Mouse (Mus musculus) left cerebral cortex, adult 11 months (tissue): ENCODE data around the gene Ccdc74a.

Experiments used
- DNase-seq: peaks from one replicate; pipeline ENCODE4 v3.0.0; 2022; ENCODE audit warnings: low spot score

The Ccdc74a gene

DNA sequence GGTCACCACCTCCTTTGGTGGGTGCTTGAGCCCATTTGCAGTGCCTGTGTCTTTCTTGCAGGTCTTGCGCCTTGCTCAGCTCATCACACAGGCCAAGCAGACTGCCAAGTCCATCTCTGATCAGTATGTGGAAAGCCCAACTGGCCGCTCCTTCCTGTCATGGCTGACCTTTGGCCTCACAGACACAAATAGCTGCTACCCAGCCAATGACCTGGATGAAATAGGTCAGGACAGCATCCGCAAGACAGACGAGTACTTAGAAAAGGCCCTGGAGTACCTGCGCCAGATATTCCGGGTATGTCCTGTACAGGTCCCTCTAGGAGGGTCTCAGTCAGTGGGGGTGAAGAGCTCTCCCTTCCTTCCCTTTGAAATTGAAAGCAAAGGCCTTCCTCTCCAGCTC is 5.0 kb upstream of the Ccdc74a start:
- no peak for DNase-seq

GRCm38 (mm10) chr16:17642311-17642710 is 4.0 kb upstream of the Ccdc74a start:
- DNase-seq: no peak

DNA sequence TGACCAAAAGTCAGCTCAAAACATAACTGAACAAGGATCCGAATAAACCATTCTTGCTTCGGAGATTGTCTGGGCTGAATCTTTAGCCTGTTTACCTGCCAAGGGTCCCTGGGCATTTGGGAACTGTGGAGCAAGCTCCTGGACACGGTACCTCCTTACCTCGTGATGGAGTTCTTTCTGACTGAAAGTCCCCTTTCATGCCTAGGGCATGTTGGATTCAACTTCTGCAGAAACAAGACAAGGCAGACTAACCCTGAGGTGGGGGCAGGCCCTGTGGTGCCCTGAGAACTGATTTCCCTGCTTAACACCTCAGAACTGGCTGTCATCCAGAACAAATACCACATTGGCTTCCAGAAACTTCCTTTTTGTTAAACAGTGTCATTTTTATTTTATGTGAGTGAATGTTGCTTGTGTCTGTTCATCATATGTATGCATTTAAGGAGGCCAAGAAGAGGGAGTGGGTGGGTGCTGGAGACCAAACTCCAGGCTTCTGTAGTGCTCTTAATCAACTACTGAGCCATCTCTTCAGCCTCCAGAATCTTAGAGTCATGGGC is 2.8 kb upstream of the Ccdc74a start:
- no peak for DNase-seq

DNA sequence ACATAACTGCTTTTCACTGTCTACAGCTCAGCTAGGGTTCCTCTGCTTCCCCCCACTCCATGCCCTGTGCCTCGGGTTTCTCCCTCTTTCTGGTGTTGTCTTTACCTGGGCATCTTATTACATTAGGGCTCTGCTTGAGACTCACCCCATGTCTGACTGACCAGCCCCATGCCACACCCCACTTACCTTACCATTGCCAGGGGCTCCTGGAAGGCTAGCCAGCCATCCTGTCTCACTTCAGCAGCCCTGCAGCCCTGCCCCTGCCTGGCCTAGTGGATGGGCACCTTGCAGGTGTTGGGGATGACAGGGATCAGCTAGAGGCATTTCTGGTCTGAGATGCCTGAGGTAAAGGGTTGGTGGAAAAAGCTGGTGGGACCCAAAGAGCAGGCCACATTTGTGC is 886 bp downstream of the Ccdc74a start:
- no peak for DNase-seq

DNA sequence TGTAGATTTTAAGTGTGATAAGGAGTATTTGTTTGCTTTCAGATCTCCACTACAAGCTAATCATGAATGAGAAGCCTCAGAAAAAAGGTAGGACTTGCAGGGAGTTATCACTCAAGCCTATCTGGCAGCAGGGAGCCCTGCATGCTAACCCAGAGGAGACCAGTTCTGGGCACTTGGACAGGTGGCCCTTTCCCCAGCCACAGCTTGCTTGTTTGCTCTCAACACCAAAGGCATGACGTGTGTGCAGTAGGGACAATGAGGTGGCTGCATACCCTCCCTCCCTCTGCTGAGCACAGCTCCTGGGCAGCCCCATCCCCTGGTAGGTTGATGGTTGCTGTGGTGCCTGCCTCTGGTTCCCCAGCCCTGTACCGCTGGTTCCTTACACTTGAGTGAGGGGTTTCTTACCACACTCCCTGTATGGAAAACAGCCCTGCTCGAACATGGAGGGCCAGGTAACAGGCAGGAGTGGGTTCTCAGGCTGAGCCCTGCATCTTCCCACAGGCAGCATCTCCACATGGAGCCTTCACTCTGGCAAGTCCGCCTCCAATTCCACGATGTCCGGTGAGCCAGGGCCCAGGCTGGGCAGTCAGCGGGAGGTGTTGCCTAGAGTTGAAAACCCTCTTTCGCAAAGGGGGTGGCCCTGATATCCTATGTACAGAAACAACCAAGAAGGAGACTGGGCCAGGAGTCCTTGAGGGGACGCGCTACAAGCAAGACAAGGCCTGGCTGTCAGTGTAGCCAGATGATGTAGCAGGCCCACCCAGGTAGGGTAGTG is 1.5 kb downstream of the Ccdc74a start:
- no peak for DNase-seq

DNA sequence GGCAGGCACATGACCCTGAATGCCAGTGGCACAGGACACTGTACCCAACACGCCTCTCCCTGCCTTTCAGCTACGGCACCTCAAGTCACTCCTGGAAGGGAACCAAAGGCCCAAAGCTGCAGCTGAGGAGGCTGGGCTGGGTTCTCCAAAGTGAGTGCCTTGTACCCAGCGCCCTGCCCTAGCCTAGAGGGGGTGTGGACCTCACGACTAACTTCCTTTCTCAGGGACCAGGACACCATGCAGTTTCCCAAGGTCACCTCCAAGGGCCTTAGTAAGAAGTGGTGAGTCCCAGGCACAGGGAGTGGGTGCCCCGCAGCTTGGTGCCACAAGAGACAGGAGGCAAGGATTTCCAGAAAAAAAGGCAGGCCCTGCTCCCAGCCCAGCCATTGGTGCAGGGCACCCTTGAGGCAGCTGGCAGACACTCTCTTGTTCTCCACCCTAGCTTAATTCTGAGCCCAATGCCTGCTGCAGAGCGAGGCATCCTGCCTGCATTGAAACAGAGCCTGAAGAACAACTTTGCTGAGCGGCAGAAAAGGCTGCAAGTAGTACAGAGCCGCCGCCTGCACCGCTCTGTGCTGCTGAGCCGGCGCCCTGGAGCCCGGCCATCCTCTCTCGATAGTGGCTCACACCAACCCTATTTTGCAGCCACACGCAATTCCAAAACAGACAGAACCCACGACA is 3.8 kb downstream of the Ccdc74a start:
- no peak for DNase-seq

- no peak for DNase-seq
These were observed 4.4 kb downstream of the Ccdc74a start for GRCm38 (mm10) chr16:17650711-17651110.

DNA sequence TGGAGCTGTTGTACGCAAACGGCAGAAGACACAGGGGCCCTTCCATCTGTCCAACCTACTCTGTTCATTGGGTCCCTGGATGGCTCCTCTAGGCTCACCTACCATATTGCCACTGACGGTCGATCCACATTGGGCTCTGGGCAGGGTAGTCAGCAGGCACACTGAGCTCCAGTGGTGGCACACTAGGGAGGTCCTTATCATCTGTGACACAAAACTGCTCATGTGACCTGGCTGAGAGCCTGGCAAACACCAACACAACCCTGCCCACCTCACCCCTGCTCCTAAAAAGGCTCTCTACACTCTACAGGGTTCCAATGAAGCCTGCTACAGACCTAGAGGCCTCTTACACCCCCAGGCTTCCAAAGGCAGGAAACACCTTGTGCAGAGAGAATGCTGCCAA is 6.3 kb downstream of the Ccdc74a start:
- DNase-seq: no peak

GRCm38 (mm10) chr16:17653601-17654000 is 7.3 kb downstream of the Ccdc74a start:
- no peak for DNase-seq

- no peak for DNase-seq
These were observed 8.0 kb downstream of the Ccdc74a start for GRCm38 (mm10) chr16:17654188-17654795.

- no peak for DNase-seq
These were observed 10.1 kb downstream of the Ccdc74a start for GRCm38 (mm10) chr16:17656212-17656871.

DNA sequence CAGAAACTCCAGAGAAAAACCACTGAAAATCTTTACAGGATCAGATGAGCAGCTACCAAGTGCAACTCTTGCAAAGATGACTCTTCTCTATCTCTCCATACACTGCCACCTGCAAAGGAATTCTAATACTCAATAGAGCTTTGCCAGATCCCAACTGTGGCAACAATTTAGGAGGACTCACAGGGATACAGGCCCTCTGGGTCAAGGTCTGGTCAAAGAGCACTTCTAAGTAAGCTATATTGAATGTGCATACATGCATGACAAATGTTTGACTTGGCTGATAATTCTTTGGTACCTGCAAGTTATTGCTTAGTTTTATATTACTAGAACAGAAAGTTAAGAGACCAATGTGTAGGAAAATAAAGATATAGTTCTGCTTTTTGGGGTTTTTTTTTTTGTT is 19.3 kb downstream of the Ccdc74a start:
- no peak for DNase-seq

- no peak for DNase-seq
These were observed 23.6 kb downstream of the Ccdc74a start for GRCm38 (mm10) chr16:17669886-17670285.

- DNase-seq: no peak
These were observed 48.6 kb downstream of the Ccdc74a start for GRCm38 (mm10) chr16:17694860-17695259.
